ENCODE assay signal across 8 mouse cellular contexts in genomic region chr3:37418961-37419457, GRCm38 (mm10). TPM values are rescaled to one million over a fixed set of nuclear protein-coding genes. Genes with fewer than 3 reads are reported as not detected.
DNase-seq lines count a peak whose midpoint lies in the region; ATAC-seq and TF ChIP-seq lines count a peak whose summit lies in the region.

No protein-coding gene starts in this region.

- H3K4me3 ChIP-seq in kidney, embryonic 15.5 days (replicated peaks): peak overlapping the region; percentile 89
- H3K4me3 ChIP-seq in embryonic fibroblast, embryonic 13.5 days (ENCODE audit: insufficient read depth, low read length): peak overlapping the region; percentile 68
- H3K4me3 ChIP-seq in intestine, embryonic 16.5 days (ENCODE audit: low read length): peak overlapping the region; percentile 86
- peak overlapping the region; percentile 99 for H3K4me3 ChIP-seq in liver, postnatal 0 days (ENCODE audit: low read depth, low read length)

- peak overlapping the region; percentile 82 for H3K9ac ChIP-seq in kidney, embryonic 15.5 days
- peak overlapping the region; percentile 82 for H3K9ac ChIP-seq in intestine, embryonic 16.5 days (ENCODE audit: low read depth, low read length)
- H3K9ac ChIP-seq in liver, postnatal 0 days (replicated peaks): peak overlapping the region; percentile 83

- 0 out of 2 replicates have a peak, but pooled peaks have one; percentile 37 for TF ChIP-seq POLR2A in embryonic fibroblast, embryonic 13.5 days (IDR thresholded peaks at IDR 0.05; ENCODE audit: low read depth, low read length)

- no peak for TF ChIP-seq EP300 in liver, postnatal 0 days (IDR thresholded peaks at IDR 0.05; ENCODE audit: low read depth)

- TF ChIP-seq CTCF in embryonic fibroblast, embryonic 13.5 days (IDR thresholded peaks at IDR 0.05; ENCODE audit: borderline replicate concordance, insufficient read depth, low read length): no peak
- peak; percentile 42 for TF ChIP-seq CTCF in liver, postnatal 0 days (IDR thresholded peaks at IDR 0.05; ENCODE audit: low read depth)

- peak overlapping the region; percentile 97 for H3K27ac ChIP-seq in kidney, embryonic 15.5 days
- peak overlapping the region; percentile 45 for H3K27ac ChIP-seq in embryonic fibroblast, embryonic 13.5 days (ENCODE audit: insufficient read depth, low read length)
- H3K27ac ChIP-seq in intestine, embryonic 16.5 days (ENCODE audit: low read length): peak overlapping the region; percentile 94
- peak overlapping the region; percentile 97 for H3K27ac ChIP-seq in liver, postnatal 0 days (ENCODE audit: low read depth)

- 0 out of 2 replicates have a peak, but pooled peaks cover 4% of the 10 kb centered on the region for H3K36me3 ChIP-seq in kidney, embryonic 15.5 days
- H3K36me3 ChIP-seq in intestine, embryonic 16.5 days (ENCODE audit: control insufficient read depth, insufficient read depth, low read length): no peaks in the 10 kb centered on the region
- H3K36me3 ChIP-seq in liver, postnatal 0 days (replicated peaks; ENCODE audit: insufficient read depth, low read length): no peaks in the 10 kb centered on the region

- peaks cover 19% of the 10 kb centered on the region for H3K4me1 ChIP-seq in kidney, embryonic 15.5 days
- peaks cover 7% of the 10 kb centered on the region for H3K4me1 ChIP-seq in embryonic fibroblast, embryonic 13.5 days (ENCODE audit: control insufficient read depth, insufficient read depth, low read length)
- peaks cover 7% of the 10 kb centered on the region; the same call in 1 of the 2 replicates for H3K4me1 ChIP-seq in intestine, embryonic 16.5 days (ENCODE audit: control insufficient read depth, insufficient read depth, low read length)
- peaks cover 19% of the 10 kb centered on the region for H3K4me1 ChIP-seq in liver, postnatal 0 days (ENCODE audit: insufficient read depth)

- H3K9me3 ChIP-seq in kidney, embryonic 15.5 days (replicated peaks): no peaks in the 10 kb centered on the region
- H3K9me3 ChIP-seq in intestine, embryonic 16.5 days (ENCODE audit: control insufficient read depth, low read length): no peaks in the 10 kb centered on the region
- no peaks in the 10 kb centered on the region for H3K9me3 ChIP-seq in liver, postnatal 0 days (ENCODE audit: low read length)

- ATAC-seq in kidney, embryonic 15.5 days (replicated peaks; ENCODE audit: low FRiP score): no peak; the same call in 1 of the 2 replicates
- ATAC-seq in intestine, embryonic 16.5 days: peak; percentile 68
- ATAC-seq in liver, postnatal 0 days: peak; percentile 47

- no peaks in the 10 kb centered on the region for H3K27me3 ChIP-seq in kidney, embryonic 15.5 days
- no peaks in the 10 kb centered on the region for H3K27me3 ChIP-seq in intestine, embryonic 16.5 days (replicated peaks; ENCODE audit: control insufficient read depth, insufficient read depth, low read length)
- no peaks in the 10 kb centered on the region for H3K27me3 ChIP-seq in liver, postnatal 0 days (ENCODE audit: insufficient read depth, low read length)

- peak overlapping the region; percentile 79 for H3K4me2 ChIP-seq in kidney, embryonic 15.5 days
- peak overlapping the region; percentile 64 for H3K4me2 ChIP-seq in intestine, embryonic 16.5 days (ENCODE audit: low read depth, low read length)
- peak overlapping the region; percentile 92 for H3K4me2 ChIP-seq in liver, postnatal 0 days (ENCODE audit: low read depth, low read length)

- WGBS in kidney, embryonic 15.5 days: 0% methylated on average over 30 of the region's 30 CpGs
- WGBS in intestine, embryonic 16.5 days: under 1% methylated on average over 30 of the region's 30 CpGs
- 0% methylated on average over 28 of the region's 30 CpGs for WGBS in liver, postnatal 0 days (ENCODE audit: insufficient replicate concordance)

- DNase-seq in kidney, postnatal 10 days: no peak
- DNase-seq in R1 (ENCODE audit: low read depth, low spot score): peak; percentile 80
- no peak for DNase-seq in liver, postnatal 0 days
- DNase-seq in right cerebral cortex, adult 18-20 months: peak; percentile 74
- DNase-seq in thymus, postnatal 36 days: no peak

RNA-seq across cellular contexts. Expression of gene Spata5, which starts 0.7 kb away (rescaled TPM):
- polyA plus RNA-seq in kidney, embryonic 15.5 days (2015; fragmentation: Nextera tagmentation; extraction: Ambion mirVana): 38.7 and 48.0 TPM in 2 replicates
- polyA plus RNA-seq in embryonic fibroblast, embryonic 13.5 days (2011; ENCODE audit: insufficient read length, low read depth, missing spikeins): 23.6 and 34.7 TPM in 2 replicates
- polyA plus RNA-seq in intestine, embryonic 16.5 days (2015; fragmentation: Nextera tagmentation; extraction: Ambion mirVana): 22.1 and 26.2 TPM in 2 replicates
- polyA plus RNA-seq in liver, postnatal 0 days (2015; fragmentation: Nextera tagmentation; extraction: Ambion mirVana): 10.1 and 13.8 TPM in 2 replicates

RNA-seq across cellular contexts. Expression of gene Nudt6, which starts 1.0 kb away (rescaled TPM):
- polyA plus RNA-seq in kidney, embryonic 15.5 days (2015; fragmentation: Nextera tagmentation; extraction: Ambion mirVana): 5.2 and 5.6 TPM in 2 replicates
- 3.0 and 5.0 TPM in 2 replicates for polyA plus RNA-seq in embryonic fibroblast, embryonic 13.5 days (2011; ENCODE audit: insufficient read length, low read depth, missing spikeins)
- polyA plus RNA-seq in intestine, embryonic 16.5 days (2015; fragmentation: Nextera tagmentation; extraction: Ambion mirVana): 10.1 and 11.2 TPM in 2 replicates
- polyA plus RNA-seq in liver, postnatal 0 days (2015; fragmentation: Nextera tagmentation; extraction: Ambion mirVana): 11.2 and 11.4 TPM in 2 replicates

Comparison
In these comparisons a context has a peak if more than half of its experiments do, and no peak if none do; other contexts are left out.
1. H3K27ac ChIP-seq: peak in every context shown above with its lines; median percentile 97 in kidney, embryonic 15.5 days; 97 in liver, postnatal 0 days; 94 in intestine, embryonic 16.5 days; 45 in embryonic fibroblast, embryonic 13.5 days.
2. DNase-seq: peak in R1 (single experiment) and right cerebral cortex, adult 18-20 months (single experiment); none in kidney, postnatal 10 days (single experiment), liver, postnatal 0 days (single experiment) and thymus, postnatal 36 days (0 of 2).
3. Peak in every context shown above with its lines, with median percentiles within 50 percentile points of each other: H3K4me2 ChIP-seq, H3K4me3 ChIP-seq and H3K9ac ChIP-seq.